Mouse (Mus musculus): Measurements from ENCODE around the gene Rgs7. TPM values are rescaled to one million over a fixed set of nuclear protein-coding genes. Genes with fewer than 3 reads are reported as not detected.

Gene Rgs7
- polyA plus RNA-seq, 1 experiment from 2014 or later: 31.5 TPM

GRCm38 (mm10) chr1:175473060-175473459 lies 19.2 kb downstream of the Rgs7 start:
- H3K9me3 ChIP-seq: no peaks in the 10 kb centered on the region
- H3K4me1 ChIP-seq (replicated peaks): 0 out of 2 replicates have a peak, but pooled peaks cover 3% of the 10 kb centered on the region
- no peaks in the 10 kb centered on the region for H3K36me3 ChIP-seq
- H3K4me2 ChIP-seq: no peak overlapping the region
- H3K27me3 ChIP-seq: no peaks in the 10 kb centered on the region
- H3K27ac ChIP-seq (replicated peaks): no peak overlapping the region
- 86% methylated on average over 5 of the region's 5 CpGs for WGBS
- no peak overlapping the region for H3K9ac ChIP-seq
- H3K4me3 ChIP-seq: no peak overlapping the region
- no peak for ATAC-seq (ENCODE audit: low read depth)

DNA sequence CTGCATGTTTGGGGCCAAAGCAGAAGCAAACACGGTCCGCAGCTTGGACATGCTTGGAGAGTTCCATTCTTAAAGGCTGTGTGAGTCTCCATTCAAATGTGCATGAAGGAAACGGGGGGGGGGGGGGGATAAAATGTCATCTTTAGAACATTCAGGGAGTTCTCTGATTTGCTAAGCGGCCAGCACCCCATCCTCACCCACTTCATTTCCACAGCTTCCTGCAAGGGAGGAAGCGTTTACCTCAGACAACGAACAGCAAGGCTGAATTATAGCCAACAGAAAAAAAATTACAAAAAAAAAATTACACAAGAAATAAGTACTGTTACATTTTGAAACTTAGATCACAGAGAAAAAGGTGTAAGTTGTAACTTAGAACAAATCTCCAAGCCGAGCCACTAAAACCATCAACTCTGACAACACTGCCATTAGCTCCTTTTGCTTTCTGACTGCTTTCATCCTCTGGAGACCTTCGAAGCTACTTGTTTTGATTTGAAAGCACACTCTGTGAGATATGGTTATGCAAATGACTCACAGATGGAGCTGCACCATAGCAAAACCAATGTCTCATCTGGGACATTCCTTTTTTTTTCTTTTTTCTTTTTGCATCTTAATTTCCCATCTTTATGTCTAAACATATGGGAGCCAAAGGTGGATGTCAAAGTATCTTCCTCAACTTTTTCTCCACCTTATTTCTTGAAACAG lies 23.1 kb downstream of the Rgs7 start:
- H3K9me3 ChIP-seq: no peaks in the 10 kb centered on the region
- H3K4me2 ChIP-seq: no peak overlapping the region
- 0 out of 2 replicates have a peak, but pooled peaks cover 3% of the 10 kb centered on the region for H3K4me1 ChIP-seq (replicated peaks)
- ATAC-seq (ENCODE audit: low read depth): no peak
- no peak overlapping the region for H3K9ac ChIP-seq
- no peak overlapping the region for H3K27ac ChIP-seq (replicated peaks)
- WGBS: 47% methylated on average over 8 of the region's 8 CpGs
- H3K4me3 ChIP-seq: no peak overlapping the region
- H3K27me3 ChIP-seq: no peaks in the 10 kb centered on the region
- H3K36me3 ChIP-seq: peaks cover 3% of the 10 kb centered on the region; the same call in 1 of the 2 replicates

- H3K9me3 ChIP-seq: no peaks in the 10 kb centered on the region
- no peaks in the 10 kb centered on the region for H3K27me3 ChIP-seq
- H3K27ac ChIP-seq (replicated peaks): no peak overlapping the region
- H3K4me3 ChIP-seq: no peak overlapping the region
- 78% methylated on average over 2 of the region's 2 CpGs for WGBS
- no peak overlapping the region for H3K4me2 ChIP-seq
- ATAC-seq (ENCODE audit: low read depth): no peak
- no peak overlapping the region for H3K9ac ChIP-seq
- H3K4me1 ChIP-seq (replicated peaks): 0 out of 2 replicates have a peak, but pooled peaks cover under 1% of the 10 kb centered on the region
- H3K36me3 ChIP-seq: peaks cover 3% of the 10 kb centered on the region; the same call in 1 of the 2 replicates
Measured at GRCm38 (mm10) chr1:175464566-175464965, 27.7 kb downstream of the Rgs7 start.

DNA sequence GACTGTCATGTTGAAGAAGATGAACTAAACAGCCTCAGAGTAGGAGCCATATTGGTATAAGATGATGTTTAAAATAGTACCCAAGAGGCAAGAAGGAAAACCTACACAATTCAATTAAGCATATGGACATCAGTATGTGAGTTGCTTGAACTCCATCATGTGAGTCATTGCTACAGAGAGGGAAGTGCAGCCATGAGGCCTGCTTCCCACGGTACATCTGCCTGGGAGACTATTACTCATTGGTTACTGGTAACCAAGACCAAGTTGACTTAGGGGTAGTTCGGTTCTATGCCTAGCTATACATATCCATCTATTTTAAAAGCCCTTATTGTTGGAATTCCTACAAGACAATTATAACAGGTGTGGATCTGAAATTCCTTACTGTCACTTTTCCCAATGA lies 29.9 kb downstream of the Rgs7 start:
- no peaks in the 10 kb centered on the region for H3K27me3 ChIP-seq
- H3K4me1 ChIP-seq (replicated peaks): no peaks in the 10 kb centered on the region
- no peak overlapping the region for H3K4me2 ChIP-seq
- 92% methylated on average over 2 of the region's 2 CpGs for WGBS
- ATAC-seq (ENCODE audit: low read depth): no peak
- H3K27ac ChIP-seq (replicated peaks): no peak overlapping the region
- H3K9ac ChIP-seq: no peak overlapping the region
- H3K36me3 ChIP-seq: peaks cover 3% of the 10 kb centered on the region; the same call in 1 of the 2 replicates
- no peaks in the 10 kb centered on the region for H3K9me3 ChIP-seq
- H3K4me3 ChIP-seq: no peak overlapping the region

DNA sequence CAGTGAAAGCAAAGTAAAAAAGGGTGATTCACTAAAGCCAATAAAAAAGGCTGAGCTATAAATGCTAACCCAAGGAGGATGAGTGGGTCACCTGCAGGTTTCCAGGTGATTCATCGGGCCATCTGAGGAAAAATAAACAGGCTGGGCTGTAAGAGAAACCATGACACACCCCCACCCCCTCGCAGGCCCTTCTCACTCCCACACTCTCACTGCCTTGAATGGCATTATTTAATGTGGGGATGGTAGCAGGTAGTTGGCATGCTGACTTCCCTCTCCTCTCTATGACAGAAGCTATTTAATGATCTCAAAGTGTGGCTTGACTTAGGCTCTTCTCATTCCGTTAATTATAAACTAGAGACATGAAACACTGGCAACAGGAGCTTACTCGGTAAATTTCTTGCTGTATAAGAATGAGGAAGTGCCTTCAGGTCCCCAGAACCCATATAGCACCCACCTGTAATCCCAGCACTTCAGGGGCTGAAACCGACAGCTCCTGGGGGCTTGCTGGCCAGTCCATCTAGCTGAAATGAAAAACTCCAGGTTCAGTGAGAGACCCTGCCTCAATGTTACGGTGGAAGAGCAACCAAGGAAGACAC lies 38.2 kb downstream of the Rgs7 start:
- Histone ChIP-seq H3K27ac (replicated peaks) (no peak overlapping the region), H3K4me2 (no peak overlapping the region), H3K9me3 (no peaks in the 10 kb centered on the region), H3K27me3 (no peaks in the 10 kb centered on the region), H3K4me1 (replicated peaks) (no peaks in the 10 kb centered on the region), H3K9ac (no peak overlapping the region), H3K4me3 (no peak overlapping the region), H3K36me3 (no peaks in the 10 kb centered on the region)
- ATAC-seq (ENCODE audit: low read depth): no peak
- 79% methylated on average over 6 of the region's 6 CpGs for WGBS

DNA sequence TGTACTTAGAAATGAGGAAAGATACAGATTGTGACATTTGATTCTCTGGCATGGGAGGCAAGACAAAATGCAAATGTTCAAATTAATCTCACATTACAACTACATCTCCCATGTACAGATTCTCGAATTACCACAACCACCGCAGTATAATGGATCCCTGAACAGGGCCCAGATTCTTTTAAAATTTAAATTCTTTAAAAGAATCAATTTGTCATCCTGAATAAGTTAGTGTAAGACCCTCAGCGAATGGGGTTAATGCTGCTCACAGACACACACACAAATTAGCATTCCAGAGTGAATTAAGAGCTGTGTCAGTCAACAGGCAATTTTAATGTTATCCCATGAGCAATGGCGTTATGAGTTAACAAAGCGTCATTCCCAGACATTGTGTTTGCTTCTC lies 44.3 kb downstream of the Rgs7 start:
- Histone ChIP-seq H3K9me3 (no peaks in the 10 kb centered on the region), H3K36me3 (no peaks in the 10 kb centered on the region), H3K4me2 (no peak overlapping the region), H3K9ac (no peak overlapping the region), H3K27me3 (no peaks in the 10 kb centered on the region), H3K4me3 (no peak overlapping the region), H3K27ac (replicated peaks) (no peak overlapping the region), H3K4me1 (replicated peaks) (0 out of 2 replicates have a peak, but pooled peaks cover 6% of the 10 kb centered on the region)
- no peak for ATAC-seq (ENCODE audit: low read depth)
- WGBS: 57% methylated on average over 5 of the region's 5 CpGs

GRCm38 (mm10) chr1:175442939-175443338 lies 49.4 kb downstream of the Rgs7 start:
- 85% methylated on average over 1 of the region's 1 CpGs for WGBS
- Histone ChIP-seq H3K27ac (replicated peaks) (no peak overlapping the region), H3K4me2 (no peak overlapping the region), H3K4me3 (no peak overlapping the region), H3K9me3 (no peaks in the 10 kb centered on the region), H3K36me3 (no peaks in the 10 kb centered on the region), H3K4me1 (replicated peaks) (peaks cover 6% of the 10 kb centered on the region; the same call in 1 of the 2 replicates), H3K9ac (no peak overlapping the region), H3K27me3 (no peaks in the 10 kb centered on the region)
- ATAC-seq (ENCODE audit: low read depth): no peak

DNA sequence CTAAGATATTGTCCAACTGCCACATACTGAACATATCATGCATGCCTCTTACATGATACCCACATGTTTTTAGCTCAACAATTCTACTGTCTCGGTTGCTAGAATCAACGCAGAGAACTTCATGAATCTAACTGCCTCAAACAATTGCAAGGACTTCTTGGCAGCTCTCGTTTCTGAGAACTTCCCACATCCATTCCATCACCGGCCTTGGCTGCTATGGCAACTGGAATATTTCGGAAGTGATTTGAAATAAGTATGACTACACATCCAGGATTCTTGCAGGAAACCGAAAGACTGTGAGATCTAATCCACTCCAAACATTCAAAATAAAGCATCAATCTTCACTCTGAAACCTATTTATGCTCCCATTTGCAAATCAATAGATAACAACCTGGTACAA lies 50.3 kb downstream of the Rgs7 start:
- peaks cover 6% of the 10 kb centered on the region; the same call in 1 of the 2 replicates for H3K4me1 ChIP-seq (replicated peaks)
- no peaks in the 10 kb centered on the region for H3K27me3 ChIP-seq
- H3K4me3 ChIP-seq: no peak overlapping the region
- no peak overlapping the region for H3K4me2 ChIP-seq
- no peaks in the 10 kb centered on the region for H3K36me3 ChIP-seq
- no peak overlapping the region for H3K27ac ChIP-seq (replicated peaks)
- H3K9ac ChIP-seq: no peak overlapping the region
- no peak for ATAC-seq (ENCODE audit: low read depth)
- no peaks in the 10 kb centered on the region for H3K9me3 ChIP-seq
- 87% methylated on average over 6 of the region's 6 CpGs for WGBS

DNA sequence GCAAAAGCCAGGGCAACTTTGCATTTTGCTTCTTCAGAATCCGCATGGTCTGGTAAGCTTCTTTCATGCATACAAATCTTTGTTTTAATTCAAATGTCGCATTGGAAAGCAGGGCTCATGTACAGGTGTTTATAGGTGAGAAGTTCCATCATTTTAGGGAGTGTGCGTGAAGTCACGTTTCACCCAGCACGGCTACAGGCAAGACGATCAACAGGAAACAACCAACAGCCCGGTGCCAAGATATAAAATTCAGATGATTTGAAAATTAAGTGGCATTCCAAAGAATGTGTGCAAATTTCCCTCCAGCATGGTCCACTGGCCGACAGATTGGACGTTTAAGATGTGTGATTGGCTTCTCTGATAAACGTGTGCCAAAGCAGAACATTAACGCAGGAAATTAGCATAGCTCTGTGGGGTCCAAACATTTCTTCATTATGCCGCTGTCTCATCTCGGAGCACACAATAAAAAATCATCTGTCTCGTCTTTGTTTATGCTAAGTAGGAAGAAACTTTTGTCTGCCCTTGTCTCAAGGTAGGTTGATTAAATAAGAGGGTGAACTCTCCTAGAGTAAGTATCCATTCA lies 58.6 kb downstream of the Rgs7 start:
- H3K27me3 ChIP-seq: no peaks in the 10 kb centered on the region
- H3K9me3 ChIP-seq: no peaks in the 10 kb centered on the region
- no peaks in the 10 kb centered on the region for H3K36me3 ChIP-seq
- no peak overlapping the region for H3K4me2 ChIP-seq
- no peak overlapping the region for H3K9ac ChIP-seq
- H3K4me3 ChIP-seq: no peak overlapping the region
- 70% methylated on average over 14 of the region's 14 CpGs for WGBS
- H3K27ac ChIP-seq (replicated peaks): no peak overlapping the region
- peaks cover 11% of the 10 kb centered on the region for H3K4me1 ChIP-seq (replicated peaks)
- ATAC-seq (ENCODE audit: low read depth): no peak

GRCm38 (mm10) chr1:175433128-175433527 lies 59.2 kb downstream of the Rgs7 start:
- Histone ChIP-seq H3K4me3 (no peak overlapping the region), H3K4me2 (no peak overlapping the region), H3K4me1 (replicated peaks) (peaks cover 11% of the 10 kb centered on the region), H3K36me3 (no peaks in the 10 kb centered on the region), H3K9ac (no peak overlapping the region), H3K27me3 (no peaks in the 10 kb centered on the region), H3K27ac (replicated peaks) (no peak overlapping the region), H3K9me3 (no peaks in the 10 kb centered on the region)
- WGBS: 75% methylated on average over 6 of the region's 6 CpGs
- ATAC-seq (ENCODE audit: low read depth): 0 out of 2 replicates have a peak, but pooled peaks have one; percentile 30

- H3K27ac ChIP-seq (replicated peaks): 0 out of 2 replicates have a peak overlapping the region, but pooled peaks have one; percentile 20
- ATAC-seq (ENCODE audit: low read depth): no peak
- 49% methylated on average over 4 of the region's 4 CpGs for WGBS
- peaks cover 15% of the 10 kb centered on the region for H3K4me1 ChIP-seq (replicated peaks)
- H3K4me3 ChIP-seq: no peak overlapping the region
- no peak overlapping the region for H3K9ac ChIP-seq
- no peaks in the 10 kb centered on the region for H3K9me3 ChIP-seq
- no peak overlapping the region for H3K4me2 ChIP-seq
- no peaks in the 10 kb centered on the region for H3K27me3 ChIP-seq
- H3K36me3 ChIP-seq: no peaks in the 10 kb centered on the region
Measured at GRCm38 (mm10) chr1:175431356-175432053, 60.8 kb downstream of the Rgs7 start.

DNA sequence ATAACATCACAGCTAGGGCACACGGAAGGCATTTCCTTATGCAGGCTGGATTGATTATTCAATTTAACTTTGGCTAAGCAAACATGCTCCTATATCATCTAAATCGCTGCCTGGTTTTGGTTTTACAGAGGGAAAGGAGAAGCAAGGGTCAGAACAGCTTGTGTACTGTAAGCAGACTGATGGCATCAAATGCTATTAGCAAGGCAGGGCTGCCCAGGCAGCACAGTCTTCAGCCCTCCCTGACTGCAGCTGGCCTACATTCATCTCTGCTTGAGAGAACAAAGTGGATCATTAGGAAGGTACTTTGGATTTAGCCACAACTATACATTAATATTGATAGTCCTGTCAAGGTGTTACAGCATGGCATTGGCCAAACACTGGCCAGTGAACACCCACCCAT lies 65.2 kb downstream of the Rgs7 start:
- no peaks in the 10 kb centered on the region for H3K36me3 ChIP-seq
- WGBS: 88% methylated on average over 2 of the region's 2 CpGs
- H3K9ac ChIP-seq: no peak overlapping the region
- no peak for ATAC-seq (ENCODE audit: low read depth)
- H3K4me1 ChIP-seq (replicated peaks): peaks cover 15% of the 10 kb centered on the region; the same call in 1 of the 2 replicates
- H3K27me3 ChIP-seq: no peaks in the 10 kb centered on the region
- H3K4me2 ChIP-seq: no peak overlapping the region
- no peak overlapping the region for H3K27ac ChIP-seq (replicated peaks)
- H3K4me3 ChIP-seq: no peak overlapping the region
- H3K9me3 ChIP-seq: no peaks in the 10 kb centered on the region

All from neural tube, embryonic 13.5 days (tissue).